Mouse (Mus musculus): ENCODE measurements at regions not wholly inside any gene's neighbourhood (a gene's known extent, or its start where the extent isn't known, plus 50 kb on each side); places are given as distances from the start of the nearest gene placed in this dataset.
A peak's percentile ranks its signal among the peaks of the same experiment; 100 is the strongest.

GRCm38 (mm10) chr9:118379055-118379454, 99.0 kb upstream of the Eomes start:
- no peaks in the 10 kb centered on the region for H3K36me3 ChIP-seq (ENCODE audit: control insufficient read depth, insufficient read depth)
- WGBS = 26% methylated on average over 6 of the region's 6 CpGs
- no peak for TF ChIP-seq CTCF (IDR thresholded peaks at IDR 0.05; ENCODE audit: low read depth)
- H3K27me3 ChIP-seq (replicated peaks; ENCODE audit: control insufficient read depth, insufficient read depth, low read length) = no peaks in the 10 kb centered on the region
- no peak overlapping the region for H3K27ac ChIP-seq (ENCODE audit: low read depth, low read length)
- no peak overlapping the region for H3K4me3 ChIP-seq (ENCODE audit: low read depth, low read length)
- ATAC-seq = no peak
- no peaks in the 10 kb centered on the region for H3K9me3 ChIP-seq (ENCODE audit: control insufficient read depth)
- H3K4me2 ChIP-seq (replicated peaks; ENCODE audit: low read depth) = no peak overlapping the region
- H3K4me1 ChIP-seq (replicated peaks; ENCODE audit: control insufficient read depth, insufficient read depth, low read length) = no peaks in the 10 kb centered on the region
- H3K9ac ChIP-seq (ENCODE audit: low read depth, low read length) = no peak overlapping the region

DNA sequence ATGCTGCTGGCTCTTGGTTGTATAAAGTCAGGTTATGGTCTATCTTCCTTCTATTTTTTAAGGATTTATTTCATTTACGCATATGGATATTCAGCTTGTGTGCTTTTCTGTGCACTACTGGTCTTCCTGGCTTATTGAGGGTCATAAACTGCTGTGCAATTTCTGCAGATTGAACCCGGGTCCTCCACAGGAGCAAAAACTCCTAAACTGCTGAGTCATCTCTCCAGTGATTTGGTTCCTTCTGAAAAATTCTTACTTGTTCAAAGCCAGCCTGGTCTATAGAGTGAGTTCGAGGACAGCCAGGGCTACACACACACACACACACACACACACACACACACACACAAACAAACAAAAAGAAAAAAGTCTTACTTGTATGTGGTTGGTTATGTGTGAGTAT, 95.5 kb upstream of the Eomes start:
- ATAC-seq = no peak
- no peaks in the 10 kb centered on the region for H3K27me3 ChIP-seq (replicated peaks; ENCODE audit: control insufficient read depth, insufficient read depth, low read length)
- TF ChIP-seq CTCF (IDR thresholded peaks at IDR 0.05; ENCODE audit: low read depth) = no peak
- no peak overlapping the region for H3K4me2 ChIP-seq (replicated peaks; ENCODE audit: low read depth)
- H3K9me3 ChIP-seq (ENCODE audit: control insufficient read depth) = no peaks in the 10 kb centered on the region
- H3K9ac ChIP-seq (ENCODE audit: low read depth, low read length) = no peak overlapping the region
- H3K27ac ChIP-seq (ENCODE audit: low read depth, low read length) = no peak overlapping the region
- H3K4me3 ChIP-seq (ENCODE audit: low read depth, low read length) = no peak overlapping the region
- 77% methylated on average over 3 of the region's 3 CpGs for WGBS
- no peaks in the 10 kb centered on the region for H3K4me1 ChIP-seq (replicated peaks; ENCODE audit: control insufficient read depth, insufficient read depth, low read length)
- no peaks in the 10 kb centered on the region for H3K36me3 ChIP-seq (ENCODE audit: control insufficient read depth, insufficient read depth)

GRCm38 (mm10) chr9:118384610-118385009, 93.4 kb upstream of the Eomes start:
- TF ChIP-seq CTCF (IDR thresholded peaks at IDR 0.05; ENCODE audit: low read depth) = no peak
- 15% methylated on average over 2 of the region's 2 CpGs for WGBS
- Histone ChIP-seq H3K36me3 (ENCODE audit: control insufficient read depth, insufficient read depth) (no peaks in the 10 kb centered on the region), H3K4me1 (replicated peaks; ENCODE audit: control insufficient read depth, insufficient read depth, low read length) (no peaks in the 10 kb centered on the region), H3K4me2 (replicated peaks; ENCODE audit: low read depth) (no peak overlapping the region), H3K9ac (ENCODE audit: low read depth, low read length) (no peak overlapping the region), H3K4me3 (ENCODE audit: low read depth, low read length) (no peak overlapping the region), H3K27me3 (replicated peaks; ENCODE audit: control insufficient read depth, insufficient read depth, low read length) (peaks cover 6% of the 10 kb centered on the region; the same call in 1 of the 2 replicates), H3K27ac (ENCODE audit: low read depth, low read length) (no peak overlapping the region), H3K9me3 (ENCODE audit: control insufficient read depth) (no peaks in the 10 kb centered on the region)
- ATAC-seq = no peak

DNA sequence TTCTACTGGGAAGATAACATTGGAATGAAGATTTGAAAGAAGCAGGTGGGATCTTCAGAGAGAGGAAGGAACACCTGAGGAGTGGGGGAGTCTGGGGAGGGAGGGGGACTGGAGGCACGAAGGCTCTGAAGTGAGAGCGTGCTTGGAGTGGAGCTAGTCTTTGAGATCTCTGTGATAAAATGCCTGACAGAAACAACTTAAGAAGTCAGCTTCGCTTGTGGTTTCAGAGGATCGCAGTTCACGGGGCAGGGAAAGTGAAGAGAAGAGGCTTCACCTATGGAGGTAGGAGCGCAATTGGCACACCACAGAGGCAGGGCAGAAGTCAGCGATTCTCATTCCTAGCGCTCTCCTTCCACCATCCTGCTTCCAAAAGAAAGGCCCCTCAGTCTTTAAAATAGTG, 90.4 kb upstream of the Eomes start:
- peaks cover 16% of the 10 kb centered on the region; the same call in 1 of the 2 replicates for H3K27me3 ChIP-seq (replicated peaks; ENCODE audit: control insufficient read depth, insufficient read depth, low read length)
- H3K36me3 ChIP-seq (ENCODE audit: control insufficient read depth, insufficient read depth) = no peaks in the 10 kb centered on the region
- no peak for TF ChIP-seq CTCF (IDR thresholded peaks at IDR 0.05; ENCODE audit: low read depth)
- H3K27ac ChIP-seq (ENCODE audit: low read depth, low read length) = no peak overlapping the region
- no peak overlapping the region for H3K9ac ChIP-seq (ENCODE audit: low read depth, low read length)
- ATAC-seq = no peak
- no peaks in the 10 kb centered on the region for H3K9me3 ChIP-seq (ENCODE audit: control insufficient read depth)
- no peak overlapping the region for H3K4me2 ChIP-seq (replicated peaks; ENCODE audit: low read depth)
- H3K4me1 ChIP-seq (replicated peaks; ENCODE audit: control insufficient read depth, insufficient read depth, low read length) = no peaks in the 10 kb centered on the region
- WGBS = 34% methylated on average over 8 of the region's 8 CpGs
- H3K4me3 ChIP-seq (ENCODE audit: low read depth, low read length) = no peak overlapping the region

DNA sequence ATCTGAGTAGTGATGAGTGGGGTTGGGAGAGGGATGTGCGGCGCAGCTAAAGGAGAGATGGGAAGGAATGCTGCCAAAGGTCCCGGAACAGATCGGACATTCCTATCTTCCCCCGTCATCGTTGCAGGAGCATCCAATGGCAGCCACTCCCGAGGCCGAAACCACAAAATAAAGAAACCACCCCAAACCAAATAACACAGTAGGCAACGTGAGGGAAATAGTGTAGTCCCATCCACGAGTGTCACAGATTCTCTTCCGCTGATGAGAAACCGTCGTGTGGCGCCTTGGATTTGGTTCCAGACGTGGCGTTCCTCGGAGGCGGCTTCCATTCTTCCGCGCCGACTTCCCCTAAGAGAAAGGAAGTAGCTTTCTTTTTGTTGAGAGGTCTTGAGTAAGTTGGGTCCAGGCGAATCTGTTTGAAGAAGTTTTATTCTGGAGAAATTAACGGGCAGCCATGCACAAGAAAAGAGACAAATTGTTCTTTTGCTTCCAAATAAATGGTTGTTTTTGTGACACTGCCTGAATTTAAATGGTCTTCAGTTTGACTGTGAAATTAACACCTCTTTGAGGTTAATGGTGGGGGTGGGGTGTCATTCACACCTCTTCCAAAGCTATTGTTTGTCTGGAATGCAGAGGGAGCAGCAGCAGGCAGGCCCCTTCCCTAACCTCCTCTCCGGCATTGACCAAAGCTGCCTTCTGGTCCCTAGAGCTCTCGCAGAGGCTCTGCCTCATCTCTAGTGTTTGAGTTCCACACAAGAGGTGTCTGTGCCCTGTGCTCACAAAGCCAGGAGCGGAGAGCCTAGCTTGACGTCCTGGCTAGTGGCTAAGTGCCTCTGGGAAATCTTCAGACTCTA, 88.3 kb upstream of the Eomes start:
- no peaks in the 10 kb centered on the region for H3K4me1 ChIP-seq (replicated peaks; ENCODE audit: control insufficient read depth, insufficient read depth, low read length)
- no peaks in the 10 kb centered on the region for H3K9me3 ChIP-seq (ENCODE audit: control insufficient read depth)
- no peaks in the 10 kb centered on the region for H3K36me3 ChIP-seq (ENCODE audit: control insufficient read depth, insufficient read depth)
- peak overlapping the region; percentile 27 for H3K4me3 ChIP-seq (ENCODE audit: low read depth, low read length)
- H3K4me2 ChIP-seq (replicated peaks; ENCODE audit: low read depth) = peak overlapping the region; percentile 54
- H3K27me3 ChIP-seq (replicated peaks; ENCODE audit: control insufficient read depth, insufficient read depth, low read length) = peaks cover 16% of the 10 kb centered on the region; the same call in 1 of the 2 replicates
- 16% methylated on average over 27 of the region's 27 CpGs for WGBS
- no peak overlapping the region for H3K27ac ChIP-seq (ENCODE audit: low read depth, low read length)
- no peak for TF ChIP-seq CTCF (IDR thresholded peaks at IDR 0.05; ENCODE audit: low read depth)
- H3K9ac ChIP-seq (ENCODE audit: low read depth, low read length) = no peak overlapping the region
- ATAC-seq = no peak

DNA sequence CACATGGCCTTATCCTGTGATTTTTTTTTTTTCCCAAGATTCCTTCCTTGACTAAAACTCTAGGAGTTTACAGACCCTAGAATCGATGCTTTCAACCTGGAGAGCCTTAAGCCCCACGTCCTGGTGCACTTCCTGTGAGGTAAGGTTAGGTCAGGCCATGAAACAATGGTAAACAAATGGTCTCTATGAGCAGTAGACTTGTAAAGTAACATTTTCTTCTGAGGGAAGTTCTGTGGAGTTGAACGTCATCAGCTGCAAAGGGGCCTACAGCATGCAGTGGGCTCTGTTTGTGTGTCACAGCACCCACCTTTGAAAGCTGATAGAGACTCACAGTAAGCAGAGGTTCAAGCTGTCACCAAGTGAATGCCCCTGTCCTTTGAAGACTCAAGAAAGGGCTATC, 87.3 kb upstream of the Eomes start:
- H3K4me1 ChIP-seq (replicated peaks; ENCODE audit: control insufficient read depth, insufficient read depth, low read length) = no peaks in the 10 kb centered on the region
- H3K4me3 ChIP-seq (ENCODE audit: low read depth, low read length) = no peak overlapping the region
- no peak for ATAC-seq
- no peak overlapping the region for H3K4me2 ChIP-seq (replicated peaks; ENCODE audit: low read depth)
- no peak overlapping the region for H3K9ac ChIP-seq (ENCODE audit: low read depth, low read length)
- WGBS = 66% methylated on average over 3 of the region's 3 CpGs
- peaks cover 16% of the 10 kb centered on the region; the same call in 1 of the 2 replicates for H3K27me3 ChIP-seq (replicated peaks; ENCODE audit: control insufficient read depth, insufficient read depth, low read length)
- no peak for TF ChIP-seq CTCF (IDR thresholded peaks at IDR 0.05; ENCODE audit: low read depth)
- no peaks in the 10 kb centered on the region for H3K36me3 ChIP-seq (ENCODE audit: control insufficient read depth, insufficient read depth)
- H3K9me3 ChIP-seq (ENCODE audit: control insufficient read depth) = no peaks in the 10 kb centered on the region
- no peak overlapping the region for H3K27ac ChIP-seq (ENCODE audit: low read depth, low read length)
